Comparison of ENCODE assay signal across 17 mouse cellular contexts in the genomic region with DNA sequence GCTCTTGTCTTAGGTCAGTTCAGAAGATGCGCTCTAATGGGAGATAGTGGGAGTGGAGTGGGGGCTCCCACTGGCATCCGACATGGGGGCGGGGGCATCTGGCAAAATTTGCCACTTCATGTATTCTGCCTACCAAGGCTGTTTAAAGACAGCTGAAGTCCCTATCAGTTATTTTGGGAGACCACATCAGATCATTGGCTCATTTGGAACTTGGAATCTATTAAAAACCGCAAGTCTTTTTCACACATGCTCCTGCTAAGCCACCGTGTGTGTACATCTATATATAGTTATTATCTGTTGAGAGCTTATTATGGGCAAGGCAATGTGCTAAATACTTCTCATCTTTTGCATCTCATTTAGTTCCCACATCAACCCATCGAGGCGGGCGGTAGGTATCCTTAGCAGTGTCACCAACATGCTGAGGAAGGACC.
A peak's percentile ranks its signal among the peaks of the same experiment; 100 is the strongest.
DNase-seq lines count a peak whose midpoint lies in the region; TF ChIP-seq lines count a peak whose summit lies in the region.
"Had no signal": no experiment of that assay in that cellular context is flagged by ENCODE, and none has a peak within 500 bp of the region (broad histone marks: within the 10 kb centered on the region; RNA-seq: fewer than 3 reads in every experiment).

No protein-coding gene starts in this region.

- no peak overlapping the region for H3K4me3 ChIP-seq in left cerebral cortex, adult 2 months
- H3K4me3 ChIP-seq: forebrain, embryonic 12.5 days had no signal

- H3K27ac ChIP-seq in left cerebral cortex, adult 2 months, result peak overlapping the region; percentile 66
- H3K27ac ChIP-seq: forebrain, embryonic 12.5 days had no signal

- intact Hi-C loops in left cerebral cortex, adult 2 months (cut with DNase I), result loop anchor here (2.0 to 5.0 kb wide), 2 partner anchors 67 to 207 kb away; no protein-coding TSS in a partner anchor

- TF ChIP-seq CTCF in left cerebral cortex, adult 2 months (IDR thresholded peaks at IDR 0.05), result no peak

- DNase-seq in heart, adult 11 months, result peak; percentile 92
- DNase-seq in heart, adult 8-10 months (ENCODE audit: low spot score), result no peak
- peak; percentile 51 for DNase-seq in right cerebral cortex, adult 18-20 months
- no peak for DNase-seq in right cerebral cortex, postnatal 4 days
- DNase-seq in left cerebral cortex, adult 2 months (ENCODE audit: extremely low spot score in 1 of 2, low spot score in 2 of 2), result no peak
- peak; percentile 86 for DNase-seq in telencephalon, adult 2 months (ENCODE audit: low read depth, low spot score)
- DNase-seq in embryo, embryonic 10.5 days (ENCODE audit: low spot score), result no peak
- DNase-seq: adrenal gland, postnatal 14 days; cerebellum, adult 11-12 months; cerebellum, postnatal 14 days; heart, postnatal 36 days; kidney, adult 11 months; liver; lung, postnatal 10 days; midbrain, embryonic 14.5 days; thymus, postnatal 4 days had no signal

Comparison
In these comparisons a context has a peak if more than half of its experiments do, and no peak if none do; other contexts are left out.
1. DNase-seq: peak in heart, adult 11 months (single experiment), right cerebral cortex, adult 18-20 months (single experiment) and telencephalon, adult 2 months (single experiment); none in heart, adult 8-10 months (single experiment), right cerebral cortex, postnatal 4 days (single experiment), left cerebral cortex, adult 2 months (0 of 2) and embryo, embryonic 10.5 days (single experiment).